Mouse (Mus musculus) small intestine, adult 2 months (tissue): ENCODE results near the gene Kcnk16.

Experiments
- CTCF ChIP-seq: fragments of 200-500 bp; IDR thresholded peaks from 2 replicates; pipeline ENCODE4 v1.5.1; 2012; ENCODE audit warnings: low read depth, mild to moderate bottlenecking, control low read depth, inconsistent platforms, low read length, moderate library complexity, mixed read lengths; ENCODE audit not compliant: insufficient replicate concordance, insufficient read length; ENCODE audit errors: extremely low read depth
- POLR2A ChIP-seq: fragments of 200-500 bp; IDR thresholded peaks from 2 replicates; pipeline ENCODE4 v1.6.1; 2012; ENCODE audit warnings: low read depth, mild to moderate bottlenecking, control low read depth, inconsistent platforms, low read length, moderate library complexity

- TF ChIP-seq CTCF (no peak), POLR2A (no peak)
Measured at GRCm38 (mm10) chr14:20224576-20225218, 44.3 kb downstream of the Kcnk16 start.
